Mouse (Mus musculus): Measurements from ENCODE around the gene Vmn1r44. TPM values are rescaled to one million over a fixed set of nuclear protein-coding genes. Genes with fewer than 3 reads are reported as not detected.
"Not testable (repeated sequence)": the region's sequence is repeated elsewhere in the genome, so short reads cannot be mapped to it uniquely, and the experiment has no call there.

Gene Vmn1r44
- polyA plus RNA-seq (2015; fragmentation: Nextera tagmentation; extraction: Ambion mirVana): not detected in 2 replicates

DNA sequence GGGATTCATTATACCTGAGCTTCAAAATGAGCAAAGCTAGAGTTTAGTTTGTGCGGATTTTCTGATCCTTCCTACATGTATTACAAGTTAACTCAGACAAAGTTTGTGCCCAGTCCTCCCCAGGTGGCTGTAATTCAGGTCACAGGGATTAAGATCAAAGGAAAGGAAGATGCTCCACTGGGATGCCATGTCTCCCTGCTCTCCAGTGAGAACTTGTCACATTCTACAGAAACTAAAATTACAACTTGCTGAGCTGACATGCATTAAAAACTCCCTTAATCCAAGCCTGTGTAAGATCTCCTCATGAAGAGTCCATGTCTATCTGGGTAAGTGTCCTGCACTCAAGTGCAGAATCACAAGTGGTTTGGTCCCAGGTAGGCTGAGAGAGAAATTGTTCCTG is at the start of gene Vmn1r44:
Vmn1r44 (plus strand) TSS at position 301 of the 400 bp plus-strand sequence.
- Histone ChIP-seq H3K4me1 (ENCODE audit: control insufficient read depth, low read depth, low read length) (no peaks in the 10 kb centered on the region), H3K9ac (ENCODE audit: low read depth, low read length) (no peak within 1 kb of the TSS), H3K4me2 (ENCODE audit: low read depth, low read length) (no peak within 1 kb of the TSS), H3K4me3 (ENCODE audit: low read depth, low read length) (no peak within 1 kb of the TSS), H3K27ac (ENCODE audit: low read length) (no peak within 1 kb of the TSS), H3K9me3 (replicated peaks; ENCODE audit: control insufficient read depth, low read length) (no peaks in the 10 kb centered on the region), H3K27me3 (ENCODE audit: control insufficient read depth, insufficient read depth, low read depth, low read length) (no peaks in the 10 kb centered on the region), H3K36me3 (ENCODE audit: control insufficient read depth, insufficient read depth) (no peaks in the 10 kb centered on the region)
- 61% methylated on average over 1 of the region's 1 CpGs for WGBS (ENCODE audit: insufficient replicate concordance)
- ATAC-seq (ENCODE audit: low read depth): no peak

- no peak overlapping the region for H3K4me3 ChIP-seq (ENCODE audit: low read depth, low read length)
- 48% methylated on average over 3 of the region's 3 CpGs for WGBS (ENCODE audit: insufficient replicate concordance)
- H3K4me1 ChIP-seq (ENCODE audit: control insufficient read depth, low read depth, low read length): no peaks in the 10 kb centered on the region
- H3K27me3 ChIP-seq (ENCODE audit: control insufficient read depth, insufficient read depth, low read depth, low read length): no peaks in the 10 kb centered on the region
- no peaks in the 10 kb centered on the region for H3K36me3 ChIP-seq (ENCODE audit: control insufficient read depth, insufficient read depth)
- no peak overlapping the region for H3K9ac ChIP-seq (ENCODE audit: low read depth, low read length)
- ATAC-seq (ENCODE audit: low read depth): no peak
- no peak overlapping the region for H3K27ac ChIP-seq (ENCODE audit: low read length)
- no peak overlapping the region for H3K4me2 ChIP-seq (ENCODE audit: low read depth, low read length)
- H3K9me3 ChIP-seq (replicated peaks; ENCODE audit: control insufficient read depth, low read length): 0 out of 2 replicates have a peak, but pooled peaks cover 2% of the 10 kb centered on the region
Measured at GRCm38 (mm10) chr6:89857552-89857951, 25.9 kb upstream of the Vmn1r44 start.

DNA sequence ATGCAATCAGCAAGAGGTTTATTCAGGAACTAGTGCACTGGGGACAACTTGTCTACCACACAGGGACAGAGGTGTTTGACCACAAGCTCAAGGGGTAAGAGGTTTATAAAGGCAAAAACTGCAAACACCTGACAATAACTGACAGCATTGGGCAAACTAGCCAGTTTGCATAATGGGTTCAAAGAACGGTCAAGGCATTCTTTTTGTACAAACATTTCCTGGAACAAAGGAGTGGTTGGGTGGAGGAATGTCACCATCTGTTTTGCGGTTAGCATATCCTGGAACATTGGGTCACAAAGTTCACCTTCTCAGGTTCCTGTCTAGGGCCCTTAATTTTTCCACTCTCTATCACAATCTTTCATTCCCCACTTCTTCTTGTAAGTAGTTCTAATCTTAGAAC is 23.6 kb upstream of the Vmn1r44 start:
- Histone ChIP-seq H3K27ac (ENCODE audit: low read length) (no peak overlapping the region), H3K9me3 (replicated peaks; ENCODE audit: control insufficient read depth, low read length) (0 out of 2 replicates have a peak, but pooled peaks cover 2% of the 10 kb centered on the region), H3K4me3 (ENCODE audit: low read depth, low read length) (no peak overlapping the region), H3K4me1 (ENCODE audit: control insufficient read depth, low read depth, low read length) (no peaks in the 10 kb centered on the region), H3K36me3 (ENCODE audit: control insufficient read depth, insufficient read depth) (no peaks in the 10 kb centered on the region), H3K27me3 (ENCODE audit: control insufficient read depth, insufficient read depth, low read depth, low read length) (no peaks in the 10 kb centered on the region), H3K4me2 (ENCODE audit: low read depth, low read length) (no peak overlapping the region), H3K9ac (ENCODE audit: low read depth, low read length) (no peak overlapping the region)
- no peak for ATAC-seq (ENCODE audit: low read depth)
- WGBS (ENCODE audit: insufficient replicate concordance): 58% methylated on average over 2 of the region's 2 CpGs

DNA sequence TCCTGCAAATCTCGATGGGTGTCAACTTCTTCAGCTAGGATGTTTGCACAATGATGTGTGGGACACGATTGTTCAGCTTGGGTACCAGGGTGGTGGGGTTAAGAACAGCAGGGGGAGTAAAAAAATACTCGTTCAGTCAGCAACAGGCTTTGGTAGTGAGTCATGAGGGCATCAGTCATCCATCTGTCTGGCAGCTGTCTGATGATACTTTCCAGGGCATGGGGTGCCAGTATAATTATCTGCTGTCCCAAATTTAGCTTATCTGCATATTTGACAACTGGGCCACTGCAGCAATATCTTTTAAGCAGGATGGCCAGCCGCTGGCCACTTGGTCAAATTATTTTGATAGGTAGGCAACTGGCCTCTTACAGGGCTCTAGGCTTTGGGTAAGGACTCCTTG is 19.7 kb upstream of the Vmn1r44 start:
- Histone ChIP-seq H3K27me3 (ENCODE audit: control insufficient read depth, insufficient read depth, low read depth, low read length) (no peaks in the 10 kb centered on the region), H3K4me2 (ENCODE audit: low read depth, low read length) (no peak overlapping the region), H3K36me3 (ENCODE audit: control insufficient read depth, insufficient read depth) (no peaks in the 10 kb centered on the region), H3K4me3 (ENCODE audit: low read depth, low read length) (no peak overlapping the region), H3K27ac (ENCODE audit: low read length) (no peak overlapping the region), H3K9me3 (replicated peaks; ENCODE audit: control insufficient read depth, low read length) (0 out of 2 replicates have a peak, but pooled peaks cover 2% of the 10 kb centered on the region), H3K9ac (ENCODE audit: low read depth, low read length) (no peak overlapping the region), H3K4me1 (ENCODE audit: control insufficient read depth, low read depth, low read length) (no peaks in the 10 kb centered on the region)
- no peak for ATAC-seq (ENCODE audit: low read depth)
- 34% methylated on average over 4 of the region's 4 CpGs for WGBS (ENCODE audit: insufficient replicate concordance)

- Histone ChIP-seq H3K4me3 (ENCODE audit: low read depth, low read length) (no peak overlapping the region), H3K4me2 (ENCODE audit: low read depth, low read length) (no peak overlapping the region), H3K27ac (ENCODE audit: low read length) (no peak overlapping the region), H3K27me3 (ENCODE audit: control insufficient read depth, insufficient read depth, low read depth, low read length) (no peaks in the 10 kb centered on the region), H3K9me3 (replicated peaks; ENCODE audit: control insufficient read depth, low read length) (no peaks in the 10 kb centered on the region), H3K36me3 (ENCODE audit: control insufficient read depth, insufficient read depth) (no peaks in the 10 kb centered on the region), H3K9ac (ENCODE audit: low read depth, low read length) (no peak overlapping the region), H3K4me1 (ENCODE audit: control insufficient read depth, low read depth, low read length) (no peaks in the 10 kb centered on the region)
- no peak for ATAC-seq (ENCODE audit: low read depth)
- 48% methylated on average over 2 of the region's 2 CpGs for WGBS (ENCODE audit: insufficient replicate concordance)
Measured at GRCm38 (mm10) chr6:89867276-89867675, 16.2 kb upstream of the Vmn1r44 start.

- 82% methylated on average over 2 of the region's 2 CpGs for WGBS (ENCODE audit: insufficient replicate concordance)
- Histone ChIP-seq H3K27ac (ENCODE audit: low read length) (no peak overlapping the region), H3K4me2 (ENCODE audit: low read depth, low read length) (no peak overlapping the region), H3K9ac (ENCODE audit: low read depth, low read length) (no peak overlapping the region), H3K36me3 (ENCODE audit: control insufficient read depth, insufficient read depth) (no peaks in the 10 kb centered on the region), H3K27me3 (ENCODE audit: control insufficient read depth, insufficient read depth, low read depth, low read length) (no peaks in the 10 kb centered on the region), H3K4me1 (ENCODE audit: control insufficient read depth, low read depth, low read length) (no peaks in the 10 kb centered on the region), H3K4me3 (ENCODE audit: low read depth, low read length) (no peak overlapping the region), H3K9me3 (replicated peaks; ENCODE audit: control insufficient read depth, low read length) (no peaks in the 10 kb centered on the region)
- ATAC-seq (ENCODE audit: low read depth): no peak
Measured at GRCm38 (mm10) chr6:89867976-89868375, 15.5 kb upstream of the Vmn1r44 start.

- H3K4me3 ChIP-seq (ENCODE audit: low read depth, low read length); ATAC-seq (ENCODE audit: low read depth); H3K4me1 ChIP-seq (ENCODE audit: control insufficient read depth, low read depth, low read length); H3K27me3 ChIP-seq (ENCODE audit: control insufficient read depth, insufficient read depth, low read depth, low read length); H3K36me3 ChIP-seq (ENCODE audit: control insufficient read depth, insufficient read depth); H3K4me2 ChIP-seq (ENCODE audit: low read depth, low read length); H3K9me3 ChIP-seq (replicated peaks; ENCODE audit: control insufficient read depth, low read length); H3K27ac ChIP-seq (ENCODE audit: low read length); H3K9ac ChIP-seq (ENCODE audit: low read depth, low read length): not testable (repeated sequence)
- WGBS (ENCODE audit: insufficient replicate concordance): 67% methylated on average over 3 of the region's 3 CpGs
Measured at GRCm38 (mm10) chr6:89876313-89876712, 7.1 kb upstream of the Vmn1r44 start, which contains the start of the genes Vmn1r42 and Vmn1r43. TSS of gene Vmn1r42 (minus strand) at chr6:89876413. TSS of gene Vmn1r43 (minus strand) at chr6:89876413.

DNA sequence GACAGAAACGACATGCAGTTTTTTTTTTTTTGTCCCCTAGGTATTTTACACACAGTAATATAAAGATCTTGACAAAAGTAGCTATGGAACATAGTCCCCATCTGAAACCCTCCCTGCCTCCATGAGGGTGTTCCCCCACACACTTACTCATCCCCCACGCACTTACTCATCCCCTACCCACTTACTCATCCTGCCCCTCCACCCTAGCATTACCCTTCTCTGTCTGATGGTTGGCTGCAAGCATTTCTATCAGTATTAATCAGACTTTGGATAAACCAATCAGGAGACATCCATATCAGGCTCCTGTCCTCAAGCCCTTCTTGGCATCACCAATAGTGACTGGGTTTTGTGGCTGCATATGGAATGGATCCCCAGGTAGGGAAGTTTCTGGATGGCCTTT is 6.5 kb upstream of the Vmn1r44 start:
- Histone ChIP-seq H3K27me3 (ENCODE audit: control insufficient read depth, insufficient read depth, low read depth, low read length) (no peaks in the 10 kb centered on the region), H3K9me3 (replicated peaks; ENCODE audit: control insufficient read depth, low read length) (no peaks in the 10 kb centered on the region), H3K4me3 (ENCODE audit: low read depth, low read length) (no peak overlapping the region), H3K27ac (ENCODE audit: low read length) (no peak overlapping the region), H3K36me3 (ENCODE audit: control insufficient read depth, insufficient read depth) (no peaks in the 10 kb centered on the region), H3K9ac (ENCODE audit: low read depth, low read length) (no peak overlapping the region), H3K4me1 (ENCODE audit: control insufficient read depth, low read depth, low read length) (no peaks in the 10 kb centered on the region), H3K4me2 (ENCODE audit: low read depth, low read length) (no peak overlapping the region)
- 48% methylated on average over 2 of the region's 2 CpGs for WGBS (ENCODE audit: insufficient replicate concordance)
- no peak for ATAC-seq (ENCODE audit: low read depth)

DNA sequence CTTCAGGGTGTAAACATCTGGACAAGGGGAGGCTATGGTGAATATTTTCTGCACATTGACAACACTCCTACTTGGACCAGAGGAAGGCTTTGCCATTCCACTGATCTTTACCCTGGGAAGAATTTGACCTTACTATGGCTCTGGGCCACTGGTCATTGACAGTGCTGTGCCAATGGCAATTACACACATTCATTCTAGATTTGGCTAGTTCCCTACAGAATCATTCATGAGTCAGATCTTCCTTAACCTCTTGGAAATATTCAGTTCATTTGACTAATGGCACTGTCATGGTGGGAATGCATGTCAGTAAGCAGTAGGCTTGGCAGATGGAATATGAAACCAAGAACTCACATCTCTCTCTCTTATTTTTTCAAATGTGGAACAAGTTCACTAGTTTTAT is 2.6 kb upstream of the Vmn1r44 start:
- ATAC-seq (ENCODE audit: low read depth): no peak
- no peaks in the 10 kb centered on the region for H3K4me1 ChIP-seq (ENCODE audit: control insufficient read depth, low read depth, low read length)

More for the DNA sequence above, 2.6 kb upstream of the Vmn1r44 start:
- H3K9me3 ChIP-seq (replicated peaks; ENCODE audit: control insufficient read depth, low read length): no peaks in the 10 kb centered on the region
- no peak overlapping the region for H3K4me2 ChIP-seq (ENCODE audit: low read depth, low read length)
- no peak overlapping the region for H3K27ac ChIP-seq (ENCODE audit: low read length)
- no peaks in the 10 kb centered on the region for H3K36me3 ChIP-seq (ENCODE audit: control insufficient read depth, insufficient read depth)
- no peaks in the 10 kb centered on the region for H3K27me3 ChIP-seq (ENCODE audit: control insufficient read depth, insufficient read depth, low read depth, low read length)
- no peak overlapping the region for H3K4me3 ChIP-seq (ENCODE audit: low read depth, low read length)
- H3K9ac ChIP-seq (ENCODE audit: low read depth, low read length): no peak overlapping the region
